26 mouse cellular contexts compared by ENCODE assay signal in genomic region chr1:172634136-172634535, GRCm38 (mm10). TPM values are rescaled to one million over a fixed set of nuclear protein-coding genes. Genes with fewer than 3 reads are reported as not detected.
DNase-seq lines count a peak whose midpoint lies in the region; ATAC-seq and TF ChIP-seq lines count a peak whose summit lies in the region.
"Had no signal": no experiment of that assay in that cellular context is flagged by ENCODE, and none has a peak within 500 bp of the region (broad histone marks: within the 10 kb centered on the region; RNA-seq: fewer than 3 reads in every experiment).

No protein-coding gene starts in this region.

- H3K79me2 ChIP-seq in heart, adult 2 months (replicated peaks; ENCODE audit: control insufficient read depth, insufficient read depth, low read length), result no peaks in the 10 kb centered on the region

- 86% methylated on average over 2 of the region's 2 CpGs for WGBS in heart, adult 2 months
- WGBS in hindbrain, postnatal 0 days, result 92% methylated on average over 2 of the region's 2 CpGs
- 97% methylated on average over 2 of the region's 2 CpGs for WGBS in hindbrain, embryonic 12.5 days
- 93% methylated on average over 2 of the region's 2 CpGs for WGBS in midbrain, embryonic 11.5 days
- 94% methylated on average over 2 of the region's 2 CpGs for WGBS in midbrain, embryonic 10.5 days

- no peaks in the 10 kb centered on the region for H3K27me3 ChIP-seq in heart, adult 2 months (ENCODE audit: control insufficient read depth, insufficient read depth, low read length)
- no peaks in the 10 kb centered on the region for H3K27me3 ChIP-seq in hindbrain, postnatal 0 days (ENCODE audit: insufficient read depth, low read length)
- no peaks in the 10 kb centered on the region for H3K27me3 ChIP-seq in hindbrain, embryonic 12.5 days
- no peaks in the 10 kb centered on the region for H3K27me3 ChIP-seq in midbrain, embryonic 11.5 days (ENCODE audit: control insufficient read depth, insufficient read depth, low read length)
- no peaks in the 10 kb centered on the region for H3K27me3 ChIP-seq in midbrain, embryonic 10.5 days (ENCODE audit: low read depth, poor library complexity, severe bottlenecking)
- H3K27me3 ChIP-seq: embryonic facial prominence, embryonic 15.5 days had no signal

- H3K4me3 ChIP-seq in heart, adult 2 months, result no peak overlapping the region
- no peak overlapping the region for H3K4me3 ChIP-seq in hindbrain, postnatal 0 days (ENCODE audit: low read length)
- H3K4me3 ChIP-seq in hindbrain, embryonic 12.5 days, result no peak overlapping the region
- H3K4me3 ChIP-seq in midbrain, embryonic 11.5 days (ENCODE audit: low read depth, low read length), result no peak overlapping the region
- H3K4me3 ChIP-seq in midbrain, embryonic 10.5 days, result no peak overlapping the region
- H3K4me3 ChIP-seq: erythroblast, embryonic 14.5 days; forebrain, embryonic 10.5 days had no signal

- peak overlapping the region; percentile 44; the same call in 1 of the 2 replicates for H3K27ac ChIP-seq in heart, adult 2 months
- H3K27ac ChIP-seq in hindbrain, postnatal 0 days, result 0 out of 2 replicates have a peak overlapping the region, but pooled peaks have one; percentile 26
- H3K27ac ChIP-seq in hindbrain, embryonic 12.5 days, result no peak overlapping the region
- H3K27ac ChIP-seq in midbrain, embryonic 11.5 days (ENCODE audit: low read depth, low read length), result no peak overlapping the region
- H3K27ac ChIP-seq in midbrain, embryonic 10.5 days (replicated peaks), result no peak overlapping the region
- H3K27ac ChIP-seq: forebrain, embryonic 10.5 days; hindbrain, embryonic 14.5 days had no signal

- no peak for ATAC-seq in hindbrain, postnatal 0 days
- ATAC-seq in hindbrain, embryonic 12.5 days (ENCODE audit: low FRiP score), result no peak
- ATAC-seq in midbrain, embryonic 11.5 days (ENCODE audit: low FRiP score), result no peak
- ATAC-seq: CD4-positive, CD25-positive, alpha-beta regulatory T cell, adult 4 months; forebrain, embryonic 14.5 days; inflammation-experienced regulatory T-cells, adult 6 months; intestine, postnatal 0 days had no signal

- no peak overlapping the region for H3K4me2 ChIP-seq in hindbrain, postnatal 0 days (ENCODE audit: low read depth, low read length)
- H3K4me2 ChIP-seq in hindbrain, embryonic 12.5 days (replicated peaks), result no peak overlapping the region
- no peak overlapping the region for H3K4me2 ChIP-seq in midbrain, embryonic 11.5 days
- H3K4me2 ChIP-seq: embryonic facial prominence, embryonic 15.5 days had no signal

- no peaks in the 10 kb centered on the region for H3K9me3 ChIP-seq in hindbrain, postnatal 0 days (ENCODE audit: low read length)
- H3K9me3 ChIP-seq in hindbrain, embryonic 12.5 days (replicated peaks), result no peaks in the 10 kb centered on the region
- no peaks in the 10 kb centered on the region for H3K9me3 ChIP-seq in midbrain, embryonic 11.5 days (ENCODE audit: control insufficient read depth, low read length)
- no peaks in the 10 kb centered on the region for H3K9me3 ChIP-seq in midbrain, embryonic 10.5 days (replicated peaks)
- H3K9me3 ChIP-seq: embryonic facial prominence, embryonic 15.5 days; forebrain, embryonic 10.5 days had no signal

- no peaks in the 10 kb centered on the region; the same call in 1 of the 2 replicates for H3K36me3 ChIP-seq in heart, adult 2 months (ENCODE audit: control insufficient read depth, insufficient read depth, low read length)
- H3K36me3 ChIP-seq in hindbrain, postnatal 0 days (ENCODE audit: insufficient read depth, low read length), result no peaks in the 10 kb centered on the region
- no peaks in the 10 kb centered on the region for H3K36me3 ChIP-seq in hindbrain, embryonic 12.5 days
- no peaks in the 10 kb centered on the region for H3K36me3 ChIP-seq in midbrain, embryonic 11.5 days (ENCODE audit: control insufficient read depth, insufficient read depth, low read length)
- no peaks in the 10 kb centered on the region for H3K36me3 ChIP-seq in midbrain, embryonic 10.5 days
- H3K36me3 ChIP-seq: embryonic facial prominence, embryonic 15.5 days; forebrain, embryonic 10.5 days; G1E had no signal

- no peak for TF ChIP-seq CTCF in heart, adult 2 months (IDR thresholded peaks at IDR 0.05)
- no peak for TF ChIP-seq CTCF in hindbrain, postnatal 0 days (IDR thresholded peaks at IDR 0.05; ENCODE audit: low read depth)

- H3K4me1 ChIP-seq in heart, adult 2 months (ENCODE audit: control insufficient read depth, insufficient read depth, low read length), result peaks cover 8% of the 10 kb centered on the region
- no peaks in the 10 kb centered on the region for H3K4me1 ChIP-seq in hindbrain, postnatal 0 days (ENCODE audit: insufficient read depth, low read length)
- H3K4me1 ChIP-seq in hindbrain, embryonic 12.5 days, result no peaks in the 10 kb centered on the region
- H3K4me1 ChIP-seq in midbrain, embryonic 11.5 days (ENCODE audit: control insufficient read depth, insufficient read depth, low read length), result no peaks in the 10 kb centered on the region
- peaks cover 4% of the 10 kb centered on the region; the same call in 1 of the 2 replicates for H3K4me1 ChIP-seq in midbrain, embryonic 10.5 days

- no peak for TF ChIP-seq EP300 in heart, adult 2 months (IDR thresholded peaks at IDR 0.05; ENCODE audit: insufficient read depth, low read depth, low read length)

- no peak for TF ChIP-seq POLR2A in heart, adult 2 months (IDR thresholded peaks at IDR 0.05; ENCODE audit: insufficient read depth, low read depth, low read length)

- intact Hi-C loops in heart, adult 2 months (cut with DNase I), result loop anchor here (10.0 kb wide), 1 partner anchor 761 kb away; no protein-coding TSS in a partner anchor

- DNase-seq in cerebellum, adult 9-10 months, result peak; percentile 9
- no peak for DNase-seq in cerebellum, postnatal 36 days
- no peak for DNase-seq in heart, adult 2 months
- DNase-seq in heart, postnatal 4 days, result no peak
- no peak for DNase-seq in hindbrain, postnatal 0 days (ENCODE audit: low spot score)
- DNase-seq in midbrain, embryonic 11.5 days (ENCODE audit: low spot score, missing footprints), result peak; percentile 62
- no peak for DNase-seq in midbrain, embryonic 10.5 days (ENCODE audit: low spot score)
- DNase-seq: adrenal gland, adult 8-10 months; B cell, adult 2 months; cerebellum, adult 8-10 months; cerebellum, postnatal 25 days; heart, postnatal 36 days had no signal

- no peak overlapping the region for H3K9ac ChIP-seq in heart, adult 2 months (ENCODE audit: low read depth, low read length)
- no peak overlapping the region for H3K9ac ChIP-seq in hindbrain, postnatal 0 days (replicated peaks; ENCODE audit: low read length)
- H3K9ac ChIP-seq in hindbrain, embryonic 12.5 days, result no peak overlapping the region
- no peak overlapping the region for H3K9ac ChIP-seq in midbrain, embryonic 11.5 days (ENCODE audit: low read length)
- H3K9ac ChIP-seq: embryonic facial prominence, embryonic 15.5 days; hindbrain, embryonic 14.5 days had no signal

RNA-seq across cellular contexts. Expression of gene Dusp23, which starts 1.4 kb away (rescaled TPM):
- total RNA-seq in heart, adult 2 months (2021), result 10 to 100 TPM; 10.1 to 12.3 TPM
- 22.0 and 38.1 TPM in 2 replicates for polyA plus RNA-seq in heart, adult 2 months (2012; rRNA removed)
- total RNA-seq in heart, postnatal 4 days (2021), result 1 to 10 TPM; 6.0 to 6.3 TPM
- total RNA-seq in hindbrain, postnatal 0 days (2014; rRNA removed), result 2.4 and 3.8 TPM in 2 replicates
- polyA plus RNA-seq in hindbrain, postnatal 0 days (2015; fragmentation: Nextera tagmentation; extraction: Ambion mirVana), result 8.8 and 9.0 TPM in 2 replicates
- 7.9 and 8.6 TPM in 2 replicates for polyA plus RNA-seq in hindbrain, embryonic 12.5 days (2016; fragmentation: Nextera tagmentation; extraction: Ambion mirVana)
- 6.5 and 7.4 TPM in 2 replicates for polyA plus RNA-seq in midbrain, embryonic 11.5 days (2014; fragmentation: Nextera tagmentation; extraction: Ambion mirVana)
- 9.1 and 9.5 TPM in 2 replicates for polyA plus RNA-seq in midbrain, embryonic 10.5 days (2016; fragmentation: Nextera tagmentation; extraction: Ambion mirVana)
- total RNA-seq: G1E had no signal
- polyA plus RNA-seq: erythroblast, embryonic 14.5 days; G1E had no signal

RNA-seq across cellular contexts. Expression of gene Fcrl6, which starts 31.8 kb away (rescaled TPM):
- not detected for total RNA-seq in heart, adult 2 months (2021)
- not detected in 2 replicates for polyA plus RNA-seq in heart, adult 2 months (2012; rRNA removed)
- not detected for total RNA-seq in heart, postnatal 4 days (2021)
- 0.18 TPM in 1 of 2 replicates, not detected in the other for total RNA-seq in hindbrain, postnatal 0 days (2014; rRNA removed)
- not detected in 2 replicates for polyA plus RNA-seq in hindbrain, postnatal 0 days (2015; fragmentation: Nextera tagmentation; extraction: Ambion mirVana)
- 0.34 TPM in 1 of 2 replicates, not detected in the other for polyA plus RNA-seq in hindbrain, embryonic 12.5 days (2016; fragmentation: Nextera tagmentation; extraction: Ambion mirVana)
- 0.12 and 0.20 TPM in 2 replicates for polyA plus RNA-seq in midbrain, embryonic 11.5 days (2014; fragmentation: Nextera tagmentation; extraction: Ambion mirVana)
- 0.22 and 0.42 TPM in 2 replicates for polyA plus RNA-seq in midbrain, embryonic 10.5 days (2016; fragmentation: Nextera tagmentation; extraction: Ambion mirVana)
- total RNA-seq: adrenal gland, adult 8-10 months; adrenal gland, postnatal 4 days; G1E; gastrocnemius, adult 8-10 months; gastrocnemius, postnatal 4 days; heart, postnatal 36 days had no signal
- polyA plus RNA-seq: CD4-positive, CD25-positive, alpha-beta regulatory T cell, adult 4 months; erythroblast, embryonic 14.5 days; forebrain, embryonic 14.5 days; G1E; heart, embryonic 16.5 days; intestine, postnatal 0 days had no signal

RNA-seq across cellular contexts. Expression of gene Slamf8, which starts 43.8 kb away (rescaled TPM):
- under 1 TPM; 0.30 to 0.34 TPM for total RNA-seq in heart, adult 2 months (2021)
- 0.97 and 1.3 TPM in 2 replicates for polyA plus RNA-seq in heart, adult 2 months (2012; rRNA removed)
- total RNA-seq in heart, postnatal 4 days (2021), result not detected
- 0.11 TPM in 1 of 2 replicates, not detected in the other for total RNA-seq in hindbrain, postnatal 0 days (2014; rRNA removed)
- 0.14 TPM in 1 of 2 replicates, not detected in the other for polyA plus RNA-seq in hindbrain, postnatal 0 days (2015; fragmentation: Nextera tagmentation; extraction: Ambion mirVana)
- polyA plus RNA-seq in hindbrain, embryonic 12.5 days (2016; fragmentation: Nextera tagmentation; extraction: Ambion mirVana), result not detected in 2 replicates
- not detected in 2 replicates for polyA plus RNA-seq in midbrain, embryonic 11.5 days (2014; fragmentation: Nextera tagmentation; extraction: Ambion mirVana)
- polyA plus RNA-seq in midbrain, embryonic 10.5 days (2016; fragmentation: Nextera tagmentation; extraction: Ambion mirVana), result not detected in 2 replicates
- total RNA-seq: gastrocnemius, adult 8-10 months had no signal
- polyA plus RNA-seq: embryonic facial prominence, embryonic 15.5 days; erythroblast, embryonic 14.5 days; forebrain, embryonic 10.5 days; forebrain, embryonic 14.5 days; G1E; hindbrain, embryonic 14.5 days had no signal

Comparison
In these comparisons a context has a peak if more than half of its experiments do, and no peak if none do; other contexts are left out.
1. DNase-seq: peak in cerebellum, adult 9-10 months (single experiment) and midbrain, embryonic 11.5 days (single experiment); none in cerebellum, postnatal 36 days (0 of 2), heart, adult 2 months (0 of 2), heart, postnatal 4 days (single experiment), hindbrain, postnatal 0 days (single experiment) and midbrain, embryonic 10.5 days (single experiment).
2. H3K27ac ChIP-seq: peak in heart, adult 2 months (single experiment) and hindbrain, postnatal 0 days (single experiment); none in hindbrain, embryonic 12.5 days (single experiment), midbrain, embryonic 11.5 days (single experiment) and midbrain, embryonic 10.5 days (single experiment).